9 mouse cellular contexts compared by ENCODE assay signal in the genomic region with DNA sequence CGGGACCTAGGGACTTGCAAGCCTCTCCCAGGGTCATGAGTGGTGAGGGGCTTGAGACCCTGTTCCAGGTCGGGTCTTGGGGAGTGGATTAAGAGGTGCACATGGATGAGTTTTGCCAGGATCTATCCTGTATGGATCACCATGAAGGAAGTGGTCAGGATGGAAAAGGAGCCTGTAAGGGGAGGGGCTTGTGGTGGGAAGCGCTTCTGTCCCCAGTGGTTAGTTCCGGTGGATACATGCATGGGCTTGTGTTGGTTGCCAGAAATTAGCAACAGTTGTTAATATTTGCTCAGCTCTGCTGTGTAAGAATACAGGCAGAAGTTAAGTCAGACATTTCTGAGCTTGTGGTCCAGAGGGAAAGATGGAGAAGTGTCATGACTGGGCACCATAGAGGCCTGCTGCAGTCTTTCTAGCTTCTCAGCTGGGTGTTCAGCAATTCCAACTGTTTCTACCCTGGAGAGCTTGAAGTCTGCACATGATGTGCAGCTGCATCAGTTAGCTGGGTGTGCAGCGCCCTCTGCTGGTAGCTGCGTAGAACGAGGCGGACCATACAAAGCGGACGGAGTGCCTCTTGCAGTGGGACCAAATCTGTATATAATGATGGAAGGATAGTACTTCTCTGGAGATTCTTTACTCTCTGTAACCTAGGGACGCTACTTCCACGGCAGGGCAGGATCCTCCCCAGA. TPM values are rescaled to one million over a fixed set of nuclear protein-coding genes. Genes with fewer than 3 reads are reported as not detected.
DNase-seq lines count a peak whose midpoint lies in the region; ATAC-seq and TF ChIP-seq lines count a peak whose summit lies in the region.
"Had no signal": no experiment of that assay in that cellular context is flagged by ENCODE, and none has a peak within 500 bp of the region (broad histone marks: within the 10 kb centered on the region; RNA-seq: fewer than 3 reads in every experiment).

No protein-coding gene starts in this region.

- ATAC-seq in liver, embryonic 16.5 days (ENCODE audit: low read depth) = 0 out of 2 replicates have a peak, but pooled peaks have one; percentile 20
- ATAC-seq in neural tube, embryonic 13.5 days (ENCODE audit: low read depth) = peak; percentile 45
- ATAC-seq in stomach, postnatal 0 days (ENCODE audit: low FRiP score, low TSS enrichment) = peak; percentile 67

- H3K9me3 ChIP-seq in E14TG2a.4 (ENCODE audit: low read length) = no peaks in the 10 kb centered on the region
- H3K9me3 ChIP-seq in forebrain, embryonic 10.5 days = no peaks in the 10 kb centered on the region
- H3K9me3 ChIP-seq in liver, embryonic 16.5 days (replicated peaks; ENCODE audit: control insufficient read depth, low read length) = no peaks in the 10 kb centered on the region
- no peaks in the 10 kb centered on the region for H3K9me3 ChIP-seq in neural tube, embryonic 13.5 days
- no peaks in the 10 kb centered on the region for H3K9me3 ChIP-seq in stomach, postnatal 0 days (ENCODE audit: control insufficient read depth, low read length)
- H3K9me3 ChIP-seq: limb, embryonic 12.5 days had no signal

- H3K27me3 ChIP-seq in E14TG2a.4 (ENCODE audit: insufficient read depth, low read length) = no peaks in the 10 kb centered on the region
- H3K27me3 ChIP-seq in forebrain, embryonic 10.5 days (ENCODE audit: poor library complexity, severe bottlenecking) = no peaks in the 10 kb centered on the region
- H3K27me3 ChIP-seq in liver, embryonic 16.5 days (ENCODE audit: control insufficient read depth, insufficient read depth, low read depth, low read length) = no peaks in the 10 kb centered on the region
- H3K27me3 ChIP-seq in neural tube, embryonic 13.5 days = no peaks in the 10 kb centered on the region
- H3K27me3 ChIP-seq in stomach, postnatal 0 days (ENCODE audit: control insufficient read depth, insufficient read depth, low read length) = no peaks in the 10 kb centered on the region
- H3K27me3 ChIP-seq: limb, embryonic 12.5 days had no signal

- no peak overlapping the region for H3K27ac ChIP-seq in forebrain, embryonic 10.5 days
- H3K27ac ChIP-seq in liver, embryonic 16.5 days (ENCODE audit: low read length) = no peak overlapping the region
- no peak overlapping the region for H3K27ac ChIP-seq in neural tube, embryonic 13.5 days (replicated peaks)
- no peak overlapping the region for H3K27ac ChIP-seq in stomach, postnatal 0 days (replicated peaks)
- H3K27ac ChIP-seq: limb, embryonic 12.5 days had no signal

- H3K9ac ChIP-seq in liver, embryonic 16.5 days (ENCODE audit: low read depth, low read length) = no peak overlapping the region
- no peak overlapping the region for H3K9ac ChIP-seq in neural tube, embryonic 13.5 days
- no peak overlapping the region for H3K9ac ChIP-seq in stomach, postnatal 0 days (ENCODE audit: low read length)
- H3K9ac ChIP-seq: limb, embryonic 12.5 days had no signal

- DNase-seq in c-Kit-positive CD71-negative TER-119-negative erythroid progenitor cells, embryonic 14.5 days (ENCODE audit: low read depth) = peak; percentile 68
- peak; percentile 76 for DNase-seq in forebrain, embryonic 10.5 days (ENCODE audit: extremely low spot score, low spot score)
- DNase-seq in heart, postnatal 10 days = peak; percentile 80 to 92
- DNase-seq in kidney, postnatal 36 days = peak; percentile 62 to 85
- DNase-seq in stomach, postnatal 0 days (ENCODE audit: low spot score) = peak; percentile 83

- no peak overlapping the region for H3K4me2 ChIP-seq in liver, embryonic 16.5 days (ENCODE audit: low read depth, low read length)
- no peak overlapping the region for H3K4me2 ChIP-seq in neural tube, embryonic 13.5 days
- H3K4me2 ChIP-seq in stomach, postnatal 0 days (replicated peaks; ENCODE audit: low read depth) = no peak overlapping the region
- H3K4me2 ChIP-seq: limb, embryonic 12.5 days had no signal

- H3K4me3 ChIP-seq in E14TG2a.4 (replicated peaks; ENCODE audit: low read length) = no peak overlapping the region
- no peak overlapping the region for H3K4me3 ChIP-seq in forebrain, embryonic 10.5 days
- H3K4me3 ChIP-seq in liver, embryonic 16.5 days (ENCODE audit: low read depth, low read length) = no peak overlapping the region
- no peak overlapping the region for H3K4me3 ChIP-seq in neural tube, embryonic 13.5 days
- H3K4me3 ChIP-seq in stomach, postnatal 0 days (ENCODE audit: low read depth, low read length) = no peak overlapping the region
- H3K4me3 ChIP-seq: limb, embryonic 12.5 days had no signal

- TF ChIP-seq EP300 in stomach, postnatal 0 days (optimal IDR thresholded peaks at IDR 0.05) = no peak

- intact Hi-C loops in heart, postnatal 10 days (cut with DNase I) = loop anchor here (2.0 kb wide), 1 partner anchor 32 kb away; no protein-coding TSS in a partner anchor

- peak; percentile 95 for TF ChIP-seq CTCF in E14TG2a.4 (conservative IDR thresholded peaks at IDR 0.05; ENCODE audit: low read length)
- TF ChIP-seq CTCF in stomach, postnatal 0 days (IDR thresholded peaks at IDR 0.05; ENCODE audit: low read depth) = peak; percentile 95

- H3K36me3 ChIP-seq in E14TG2a.4 (ENCODE audit: insufficient read depth, low read length) = no peaks in the 10 kb centered on the region; the same call in 1 of the 2 replicates
- H3K36me3 ChIP-seq in forebrain, embryonic 10.5 days (replicated peaks) = peaks cover 56% of the 10 kb centered on the region
- no peaks in the 10 kb centered on the region for H3K36me3 ChIP-seq in liver, embryonic 16.5 days (ENCODE audit: control insufficient read depth, insufficient read depth)
- H3K36me3 ChIP-seq in neural tube, embryonic 13.5 days = peaks cover 84% of the 10 kb centered on the region
- H3K36me3 ChIP-seq in stomach, postnatal 0 days (ENCODE audit: control insufficient read depth, insufficient read depth, low read length) = peaks cover 3% of the 10 kb centered on the region; the same call in 1 of the 2 replicates

- H3K4me1 ChIP-seq in E14TG2a.4 (replicated peaks; ENCODE audit: low read depth, low read length) = peaks cover 47% of the 10 kb centered on the region
- H3K4me1 ChIP-seq in forebrain, embryonic 10.5 days = peaks cover 7% of the 10 kb centered on the region
- no peaks in the 10 kb centered on the region for H3K4me1 ChIP-seq in liver, embryonic 16.5 days (ENCODE audit: control insufficient read depth, low read depth, low read length)
- peaks cover 7% of the 10 kb centered on the region for H3K4me1 ChIP-seq in neural tube, embryonic 13.5 days (replicated peaks)
- no peaks in the 10 kb centered on the region for H3K4me1 ChIP-seq in stomach, postnatal 0 days (replicated peaks; ENCODE audit: control insufficient read depth, insufficient read depth)
- H3K4me1 ChIP-seq: limb, embryonic 12.5 days had no signal

- 33% methylated on average over 12 of the region's 12 CpGs for WGBS in forebrain, embryonic 10.5 days
- 23% methylated on average over 12 of the region's 12 CpGs for WGBS in liver, embryonic 16.5 days (ENCODE audit: insufficient replicate concordance)
- WGBS in neural tube, embryonic 13.5 days = 30% methylated on average over 12 of the region's 12 CpGs
- WGBS in stomach, postnatal 0 days = 30% methylated on average over 12 of the region's 12 CpGs

RNA-seq across cellular contexts. Expression of gene Kif3c, which starts 25.8 kb away (rescaled TPM):
- 15.0 and 15.1 TPM in 2 replicates for polyA plus RNA-seq in forebrain, embryonic 10.5 days (2016; fragmentation: Nextera tagmentation; extraction: Ambion mirVana)
- 1 to 10 TPM; 5.5 to 5.8 TPM for total RNA-seq in heart, postnatal 10 days (2021)
- 0.72 and 0.74 TPM in 2 replicates for polyA plus RNA-seq in liver, embryonic 16.5 days (2015; fragmentation: Nextera tagmentation; extraction: Ambion mirVana)
- polyA plus RNA-seq in neural tube, embryonic 13.5 days (2015; fragmentation: Nextera tagmentation; extraction: Ambion mirVana) = 76.3 and 77.3 TPM in 2 replicates
- 2.5 TPM in 2 replicates for polyA plus RNA-seq in stomach, postnatal 0 days (2015; fragmentation: Nextera tagmentation; extraction: Ambion mirVana)

RNA-seq across cellular contexts. Expression of gene Asxl2, which starts 35.9 kb away (rescaled TPM):
- polyA plus RNA-seq in forebrain, embryonic 10.5 days (2016; fragmentation: Nextera tagmentation; extraction: Ambion mirVana) = 16.4 and 17.7 TPM in 2 replicates
- 10 to 100 TPM; 35.5 TPM for total RNA-seq in heart, postnatal 10 days (2021)
- 8.7 and 10.3 TPM in 2 replicates for polyA plus RNA-seq in liver, embryonic 16.5 days (2015; fragmentation: Nextera tagmentation; extraction: Ambion mirVana)
- 12.9 and 13.4 TPM in 2 replicates for polyA plus RNA-seq in neural tube, embryonic 13.5 days (2015; fragmentation: Nextera tagmentation; extraction: Ambion mirVana)
- polyA plus RNA-seq in stomach, postnatal 0 days (2015; fragmentation: Nextera tagmentation; extraction: Ambion mirVana) = 6.9 and 8.0 TPM in 2 replicates
